Mouse (Mus musculus) left cerebral cortex, postnatal 14 days (tissue): Measurements from ENCODE around the gene Bpnt1. TPM values are rescaled to one million over a fixed set of nuclear protein-coding genes. Genes with fewer than 3 reads are reported as not detected.
"Not testable (repeated sequence)": the region's sequence is repeated elsewhere in the genome, so short reads cannot be mapped to it uniquely, and the experiment has no call there.

Experiments used
- DNase-seq, 2 experiments: peaks; one replicate each; pipeline ENCODE4 v3.0.0; 2021 to 2022; ENCODE audit warnings: low spot score in 2 of 2, mixed read lengths in 1 of 2
- intact Hi-C: fragments of 180-260 bp; cut with DNase I; formaldehyde crosslinking; loops from one replicate; pipeline ENCODE4 v1.15.1; 2025
- long read RNA-seq, 2 experiments: library from polyadenylated mRNA; stranded (forward); transcript quantifications; one replicate each; pipeline ENCODE4 v2.0.0; 2021
- total RNA-seq, 2 experiments: library from RNA; stranded (reverse); gene quantifications; 2 replicates each; pipeline ENCODE4 v1.2.3; 2021

Bpnt1 gene
- 10 to 100 TPM; 77.2 to 80.1 TPM for total RNA-seq
- long read RNA-seq, experiment 1, transcript Bpnt1-201 (9 exons, 2,200 nt) = minor isoform, 14 of 73 reads
- long read RNA-seq, experiment 1, transcript Bpnt1-205 (10 exons, 1,226 nt) = major isoform, 47 of 73 reads
- long read RNA-seq, experiment 1, partial matches to known transcripts = 4 of 73 reads
- long read RNA-seq, experiment 1, other reads (novel, unspliced or antisense) = 8 of 73 reads
- long read RNA-seq, experiment 2, transcript Bpnt1-201 (9 exons, 2,200 nt) = minor isoform, 12 of 56 reads
- long read RNA-seq, experiment 2, transcript Bpnt1-205 (10 exons, 1,226 nt) = major isoform, 36 of 56 reads
- long read RNA-seq, experiment 2, partial matches to known transcripts = 3 of 56 reads
- long read RNA-seq, experiment 2, other reads (novel, unspliced or antisense) = 3 of 56 reads

DNA sequence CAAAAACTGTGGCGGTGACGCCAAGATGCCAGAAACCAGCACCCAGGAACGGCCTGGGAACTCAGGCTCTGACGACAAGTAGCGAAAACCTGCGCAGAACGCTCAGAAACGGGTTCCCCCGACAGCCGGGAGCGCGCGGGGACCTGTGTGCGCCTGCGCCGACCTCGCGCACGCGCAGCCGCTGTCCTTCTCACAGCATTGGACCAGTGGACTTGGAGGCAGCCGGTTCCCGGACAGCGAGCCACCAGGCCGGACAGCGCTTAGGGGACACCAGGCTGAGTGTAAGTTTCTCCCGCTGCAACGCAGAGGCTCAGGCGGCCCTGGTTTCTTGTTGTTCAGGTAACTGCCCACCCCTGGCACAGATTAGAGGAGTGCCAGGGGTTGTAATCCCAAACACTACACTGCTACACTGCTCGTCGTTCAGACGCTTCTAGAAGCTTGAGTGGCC is at the start of gene Bpnt1:
Bpnt1 (plus strand) TSS at position 167 of the 448 bp plus-strand sequence.
- DNase-seq = peak; percentile 88 to 89
- intact Hi-C loops = no loop called here

DNA sequence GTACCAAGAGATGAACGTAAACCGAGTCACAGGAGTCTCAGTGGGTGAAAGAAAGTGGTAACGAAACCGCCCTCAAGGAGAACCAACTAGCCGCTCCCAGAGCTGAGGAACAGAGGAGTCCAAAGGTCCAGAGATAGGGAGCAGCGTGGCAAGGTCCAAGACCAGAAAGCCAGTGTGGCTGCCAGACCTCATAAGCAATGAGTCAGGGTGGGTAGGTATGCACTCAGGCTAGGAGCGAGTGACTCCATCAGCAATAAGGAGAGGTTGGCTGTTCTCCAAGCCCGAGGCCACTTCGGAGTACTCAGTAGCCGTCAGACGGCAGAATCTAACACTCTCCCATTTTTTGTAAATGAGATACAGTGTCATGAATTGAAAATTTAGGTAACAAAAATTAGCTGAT is 49.1 kb upstream of the Bpnt1 start:
- intact Hi-C loops = no loop called here
- DNase-seq = no peak

- intact Hi-C loops = no loop called here
- DNase-seq = no peak
Measured at GRCm38 (mm10) chr1:185283247-185283646, 48.7 kb upstream of the Bpnt1 start.

DNA sequence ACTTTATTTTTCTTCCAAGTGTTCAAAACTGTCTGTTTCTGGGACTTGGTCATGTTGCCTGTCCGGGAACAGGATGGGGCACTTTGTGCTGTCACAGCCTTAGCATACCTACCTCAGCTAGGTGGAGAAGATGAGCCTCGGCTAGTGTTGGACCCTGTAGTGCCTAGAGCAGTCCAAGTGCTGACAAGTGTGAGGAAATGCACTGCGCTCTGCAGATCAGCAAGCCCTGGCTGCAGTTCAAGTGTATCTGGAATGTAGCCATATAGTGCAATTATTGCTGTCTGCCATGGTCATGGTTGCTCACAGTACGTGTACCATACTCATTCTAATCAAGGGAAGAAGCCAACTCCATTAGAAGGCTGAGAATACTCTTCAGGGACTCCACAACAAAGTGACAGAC is 47.2 kb upstream of the Bpnt1 start:
- peak in 1 of 2 experiments; percentile 41 for DNase-seq
- intact Hi-C loops = no loop called here

DNA sequence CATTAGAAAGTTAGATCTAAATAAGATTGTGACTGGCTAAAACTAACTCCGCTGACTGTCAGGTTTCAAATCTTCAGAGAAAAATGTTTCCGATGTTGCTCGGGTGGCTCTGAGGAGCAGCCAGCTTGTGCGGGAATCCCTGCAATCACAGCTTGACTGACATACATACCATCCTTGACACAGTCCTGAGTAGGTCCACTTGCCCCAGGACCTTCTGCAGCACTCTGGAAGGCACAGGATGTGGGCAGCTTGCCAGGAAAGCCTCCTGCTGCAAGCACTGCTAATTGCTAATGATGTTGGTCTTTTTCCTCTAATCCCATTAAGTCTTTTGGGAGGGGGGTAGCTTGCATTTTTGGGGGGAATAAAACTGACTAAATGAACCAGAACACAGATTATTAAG is 46.8 kb upstream of the Bpnt1 start:
- intact Hi-C loops = no loop called here

DNA sequence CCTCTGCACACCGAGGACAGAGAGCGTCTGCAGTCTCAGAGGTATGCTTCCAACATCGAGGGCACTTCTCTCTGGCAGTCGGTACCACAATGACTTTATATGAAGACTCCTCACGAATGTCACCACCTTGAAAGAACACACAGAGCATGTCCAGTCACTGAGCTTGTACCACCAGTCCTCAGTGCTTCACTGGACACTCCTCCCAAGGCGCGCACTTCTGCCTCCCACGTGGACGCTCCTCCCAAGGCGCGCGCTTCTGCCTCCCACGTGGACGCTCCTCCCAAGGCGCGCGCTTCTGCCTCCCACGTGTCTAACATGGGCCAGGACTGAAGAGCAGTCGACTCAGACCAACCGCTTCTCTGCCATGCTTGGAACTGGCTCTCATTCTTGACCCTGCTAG is 44.9 kb upstream of the Bpnt1 start:
- intact Hi-C loops = no loop called here
- DNase-seq = no peak

More for the DNA sequence above, 46.8 kb upstream of the Bpnt1 start:
- peak in 1 of 2 experiments; percentile 35 for DNase-seq

DNA sequence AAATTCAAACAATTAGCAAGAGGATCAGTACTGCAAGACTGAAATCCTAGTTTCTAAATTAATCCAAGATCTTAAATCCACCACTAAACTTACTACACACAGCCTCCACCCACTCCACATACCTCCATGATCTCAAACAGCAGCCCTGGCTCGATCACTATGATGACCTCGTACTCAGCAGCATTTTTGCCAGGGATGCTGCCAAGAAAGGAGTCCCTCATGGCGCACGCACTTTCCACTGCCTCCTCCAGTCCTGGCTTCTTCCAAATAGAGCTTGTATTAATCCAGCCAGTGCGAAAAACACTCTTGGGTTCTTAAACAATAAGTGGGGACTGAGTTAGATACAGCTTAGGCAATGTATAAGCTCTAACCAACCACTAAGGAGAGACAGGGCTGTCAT is 42.7 kb upstream of the Bpnt1 start:
- intact Hi-C loops = no loop called here

DNA sequence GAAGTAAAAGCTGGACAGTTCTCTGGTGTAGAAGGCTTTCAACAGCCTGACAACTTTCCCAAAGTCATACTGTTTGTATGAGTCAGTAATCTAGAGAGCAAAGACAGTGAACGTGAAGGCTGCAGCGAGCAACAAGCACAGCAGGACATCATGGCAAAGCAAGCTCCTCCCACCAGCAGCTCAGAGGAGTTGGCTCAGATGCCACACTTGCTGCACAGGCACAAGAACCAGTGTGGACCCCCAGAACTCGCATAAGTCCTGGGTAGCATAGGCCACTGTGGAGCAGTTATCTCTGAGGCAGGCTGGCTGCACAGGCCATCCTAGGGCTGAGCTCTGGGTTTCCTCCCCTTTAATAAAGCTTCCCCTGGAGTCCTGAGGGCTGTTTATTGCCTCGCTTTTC is 40.6 kb upstream of the Bpnt1 start:
- no peak for DNase-seq

More for the DNA sequence above, 42.7 kb upstream of the Bpnt1 start:
- DNase-seq = no peak

DNA sequence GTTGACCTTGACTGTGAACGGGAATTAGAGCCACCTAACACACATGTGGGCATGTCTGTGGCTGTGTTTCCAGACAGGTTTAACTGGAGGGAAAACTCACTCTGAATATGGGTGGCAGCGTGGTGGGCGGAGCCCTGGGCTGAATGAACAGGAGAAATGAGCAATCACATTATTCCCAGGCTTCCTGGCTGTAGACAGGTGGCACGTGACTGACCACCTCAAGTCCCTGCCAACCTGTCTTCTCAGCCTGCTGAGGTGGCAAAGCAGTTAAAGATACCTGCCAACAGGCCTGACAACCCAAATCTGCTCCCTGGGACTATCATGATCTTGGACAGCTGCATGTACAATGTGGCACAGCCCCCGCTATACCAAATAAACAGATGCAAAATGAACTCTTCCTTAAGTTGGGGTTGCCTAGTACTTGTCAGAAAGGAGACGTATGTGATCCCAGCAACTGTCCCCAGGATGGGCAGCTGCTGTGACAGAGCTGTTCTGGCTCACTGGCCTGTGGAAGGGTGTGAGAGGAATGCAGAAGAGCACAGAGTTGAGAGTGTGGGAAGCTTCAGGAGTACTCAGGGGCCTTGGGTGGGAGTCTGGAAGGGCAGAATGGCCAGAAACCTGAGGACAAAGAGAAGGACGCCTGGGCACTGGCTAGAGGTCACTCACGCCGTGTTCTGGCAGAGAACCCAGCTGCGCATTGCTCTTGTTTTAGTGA is 39.1 kb upstream of the Bpnt1 start:
- intact Hi-C loops = no loop called here
- no peak for DNase-seq

More for the DNA sequence above, 40.6 kb upstream of the Bpnt1 start:
- intact Hi-C loops = no loop called here

- intact Hi-C loops = no loop called here
- no peak for DNase-seq
Measured at GRCm38 (mm10) chr1:185296850-185297249, 35.1 kb upstream of the Bpnt1 start.

DNA sequence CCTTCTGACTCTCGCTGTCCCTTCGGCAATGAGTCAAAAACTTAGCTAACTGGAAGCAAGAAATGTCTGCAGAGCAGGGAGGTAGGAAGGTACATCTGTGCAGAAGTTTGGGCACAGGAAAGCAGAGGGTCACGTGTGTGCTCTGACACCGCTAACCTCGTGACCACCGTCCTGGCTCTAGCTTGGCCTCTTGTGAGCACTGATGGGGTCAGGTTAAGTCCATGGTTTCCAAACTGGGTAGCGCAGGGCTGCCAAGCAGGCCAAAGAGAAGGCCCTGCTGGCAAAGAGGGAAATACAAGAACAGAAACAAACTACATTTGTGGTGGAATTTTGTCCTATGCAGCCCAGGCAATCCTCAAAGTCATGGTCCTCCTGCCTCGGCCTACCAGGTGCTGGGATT is 33.5 kb upstream of the Bpnt1 start:
- no peak for DNase-seq
- intact Hi-C loops = no loop called here

- intact Hi-C loops = no loop called here
- DNase-seq = no peak
Measured at GRCm38 (mm10) chr1:185302816-185303215, 29.1 kb upstream of the Bpnt1 start.

GRCm38 (mm10) chr1:185306836-185307235 is 25.1 kb upstream of the Bpnt1 start:
- intact Hi-C loops = no loop called here
- no peak for DNase-seq

- intact Hi-C loops = no loop called here
Measured at GRCm38 (mm10) chr1:185307645-185308044, 24.3 kb upstream of the Bpnt1 start.

GRCm38 (mm10) chr1:185308334-185308733 is 23.6 kb upstream of the Bpnt1 start:
- no peak for DNase-seq
- intact Hi-C loops = no loop called here

More at GRCm38 (mm10) chr1:185307645-185308044, 24.3 kb upstream of the Bpnt1 start:
- no peak for DNase-seq

DNA sequence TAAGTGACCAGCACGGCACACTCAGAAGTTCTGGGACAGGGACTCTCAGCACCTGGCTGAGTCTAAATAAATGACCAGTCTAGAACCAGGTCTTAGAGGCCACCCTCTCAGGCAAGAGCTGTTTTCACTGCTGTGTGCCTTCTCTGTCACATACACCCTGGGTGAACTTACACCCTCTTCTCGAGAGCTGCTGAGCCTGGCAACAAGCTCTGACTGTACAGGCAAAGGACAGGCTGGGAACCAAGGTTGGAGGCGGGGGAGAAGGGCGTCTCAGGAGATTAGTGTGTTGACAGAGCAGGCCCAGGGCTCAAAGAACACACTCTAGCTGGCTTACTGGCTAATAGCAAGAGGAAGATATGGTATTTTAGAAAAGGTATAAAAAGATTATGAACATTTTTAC is 23.0 kb upstream of the Bpnt1 start:
- DNase-seq = no peak
- intact Hi-C loops = no loop called here

DNA sequence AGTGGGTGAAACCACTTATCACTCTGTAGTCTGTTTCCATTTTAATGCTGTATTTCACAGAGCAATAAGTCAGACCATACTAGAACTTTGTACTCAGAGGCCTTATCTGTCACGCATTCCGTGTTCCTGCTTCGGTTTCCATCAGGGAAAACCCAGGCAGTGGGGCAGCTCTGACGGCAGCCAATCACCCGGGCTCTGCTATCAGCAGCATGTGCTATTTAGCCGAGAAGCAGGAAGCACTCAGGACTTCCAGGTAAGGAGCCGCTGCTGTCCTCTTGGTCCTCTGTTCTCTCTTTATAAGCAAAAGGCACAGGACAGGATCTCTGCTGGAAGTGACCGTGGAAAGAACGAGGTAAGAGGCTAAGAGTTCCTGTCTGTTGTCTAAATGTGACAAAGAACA is 20.0 kb upstream of the Bpnt1 start:
- intact Hi-C loops = no loop called here
- no peak for DNase-seq

DNA sequence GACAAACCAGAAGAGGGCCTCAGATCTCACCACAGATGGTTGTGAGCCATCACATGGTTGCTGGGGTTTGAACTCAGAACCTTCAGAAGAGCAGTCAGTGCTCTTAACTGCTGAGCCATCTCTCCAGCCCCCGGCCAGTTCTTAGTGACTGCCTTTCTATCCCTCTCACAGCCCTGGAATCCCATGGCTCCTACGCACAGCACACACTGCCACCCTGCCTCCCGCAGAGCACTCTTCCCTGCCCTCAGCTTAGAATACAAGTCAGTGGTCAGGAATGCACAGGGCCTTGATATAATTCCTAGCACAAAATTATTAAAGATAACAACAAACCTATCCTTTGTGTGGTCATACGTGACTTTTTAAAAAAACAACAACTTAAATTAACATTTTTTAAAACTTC is 17.4 kb upstream of the Bpnt1 start:
- intact Hi-C loops = no loop called here

GRCm38 (mm10) chr1:185315846-185316568 is 15.9 kb upstream of the Bpnt1 start:
- intact Hi-C loops = no loop called here
- DNase-seq = peak; percentile 27 to 54

More for the DNA sequence above, 17.4 kb upstream of the Bpnt1 start:
- DNase-seq = no peak

DNA sequence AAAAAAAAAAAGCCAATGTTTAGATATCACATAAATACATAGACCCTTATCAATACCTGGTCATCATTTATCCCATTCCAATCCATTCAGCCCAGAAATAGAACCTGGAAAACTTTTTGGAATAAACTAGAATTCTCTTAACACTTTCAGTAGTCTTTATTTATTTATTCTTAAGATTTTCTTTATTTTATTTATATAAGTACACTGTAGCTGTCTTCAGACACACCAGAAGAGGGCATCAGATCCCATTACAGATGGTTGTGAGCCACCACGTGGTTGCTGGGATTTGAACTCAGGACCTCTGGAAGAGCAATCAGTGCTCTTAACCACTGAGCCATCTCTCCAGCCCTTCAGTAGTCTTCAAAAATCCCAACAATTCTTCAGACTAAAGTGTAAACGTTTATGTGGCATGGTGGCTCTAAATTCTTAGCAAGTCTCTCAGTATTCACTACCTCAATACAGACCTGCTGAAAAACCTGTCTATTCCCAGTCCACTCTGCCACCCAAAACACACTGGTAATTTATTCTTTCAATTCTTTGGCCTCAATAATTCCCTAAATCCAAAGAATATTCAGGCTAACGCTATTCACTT is 4.1 kb upstream of the Bpnt1 start:
- DNase-seq, intact Hi-C loops: not testable (repeated sequence)
